Mouse (Mus musculus): ENCODE measurements around the gene Prss40.
"Not testable (repeated sequence)": the region's sequence is repeated elsewhere in the genome, so short reads cannot be mapped to it uniquely, and the experiment has no call there.

Gene Prss40

DNA sequence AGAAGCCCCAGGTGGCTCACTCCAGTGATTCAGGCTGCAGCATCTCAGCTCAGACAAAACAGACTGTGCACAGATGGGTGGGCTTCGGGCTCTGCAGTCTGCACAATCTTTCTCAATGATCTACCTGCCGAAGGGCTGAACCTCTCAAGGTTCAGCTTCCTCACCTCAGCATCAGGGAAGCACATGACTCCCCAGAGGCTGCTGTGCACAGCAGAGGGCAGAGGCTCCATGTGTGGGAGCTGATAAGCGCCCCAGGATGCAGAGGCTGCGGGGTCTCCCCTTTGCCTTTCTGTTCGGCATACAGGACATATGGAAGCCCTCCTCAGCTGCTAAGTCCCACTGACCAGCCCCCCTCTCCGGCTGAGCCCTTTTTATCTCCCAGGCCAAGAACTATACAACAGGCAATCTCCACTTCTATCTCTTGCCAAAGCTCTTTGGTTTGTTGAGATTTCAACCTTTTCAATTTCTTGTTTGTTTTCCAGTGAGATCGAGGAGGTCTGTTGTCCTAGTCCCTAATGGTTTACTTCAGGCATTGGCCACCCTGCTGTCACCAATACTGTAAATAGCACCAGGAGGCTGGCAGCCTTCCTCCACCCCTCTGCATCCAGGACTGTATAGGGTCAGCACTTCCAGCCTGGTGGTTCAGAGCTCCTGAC, 25.6 kb downstream of the Prss40 start, which contains the start of gene Cfc1:
Cfc1 (plus strand) TSS at position 606 of the 656 bp plus-strand sequence.
- not testable (repeated sequence) for DNase-seq

DNA sequence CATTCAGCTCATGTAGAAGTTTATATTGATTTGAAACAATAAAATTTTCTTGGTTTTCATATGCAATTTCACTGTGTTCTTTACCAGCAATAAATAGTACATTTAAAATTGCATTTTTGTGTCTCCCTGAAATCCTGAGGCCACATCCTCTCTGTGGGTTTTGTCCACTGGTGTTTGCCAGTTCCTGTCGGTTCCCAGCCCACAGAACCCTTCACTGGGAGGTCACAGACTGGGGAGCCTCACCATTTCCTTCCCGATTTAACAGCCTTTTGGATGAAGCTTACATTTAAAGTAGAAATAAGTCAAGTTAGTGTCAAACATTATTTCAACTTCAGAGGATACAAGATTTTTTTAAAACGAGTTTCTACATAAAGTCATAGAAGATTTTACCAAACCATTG, 26.2 kb downstream of the Prss40 start:
- not testable (repeated sequence) for DNase-seq

DNA sequence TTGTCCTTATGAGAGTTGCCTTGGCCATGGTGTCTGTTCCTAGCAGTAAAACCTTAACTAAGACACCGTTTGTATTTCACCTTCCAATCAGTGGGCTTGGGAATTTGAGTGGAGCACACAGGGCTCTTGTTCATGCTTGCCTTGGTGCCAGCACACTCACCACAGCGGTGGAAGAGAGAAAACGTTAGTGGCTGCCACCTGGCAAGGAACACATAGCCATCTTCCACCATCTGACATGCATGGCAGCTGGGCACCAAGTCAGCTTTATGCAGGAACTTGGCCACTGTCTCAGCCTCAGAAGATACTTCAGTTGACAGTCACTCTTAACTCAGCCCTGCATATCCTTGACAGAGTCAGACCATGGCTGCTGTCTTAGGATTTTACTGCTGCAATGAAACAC, 37.1 kb downstream of the Prss40 start:
- DNase-seq, result no peak

DNA sequence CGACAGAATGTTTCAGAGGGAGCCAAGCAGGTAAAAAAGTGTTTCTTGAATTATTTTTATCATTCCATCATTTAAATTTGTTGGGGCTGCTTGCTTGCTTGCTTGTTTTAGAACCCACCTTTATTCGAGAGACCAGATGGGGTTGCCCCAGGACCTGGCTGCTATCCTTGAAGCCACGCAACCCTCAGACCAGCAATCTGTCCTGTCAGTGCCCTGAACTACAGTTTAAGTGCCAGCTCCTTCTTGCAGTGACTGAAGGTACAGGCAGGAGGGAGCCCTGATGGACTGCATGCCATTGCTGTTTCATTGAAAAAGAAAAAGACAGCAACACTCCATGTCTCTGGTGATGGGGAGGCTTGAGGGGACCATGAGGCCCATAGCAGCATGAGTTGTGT, 37.9 kb downstream of the Prss40 start:
- peak; percentile 56 for DNase-seq

DNA sequence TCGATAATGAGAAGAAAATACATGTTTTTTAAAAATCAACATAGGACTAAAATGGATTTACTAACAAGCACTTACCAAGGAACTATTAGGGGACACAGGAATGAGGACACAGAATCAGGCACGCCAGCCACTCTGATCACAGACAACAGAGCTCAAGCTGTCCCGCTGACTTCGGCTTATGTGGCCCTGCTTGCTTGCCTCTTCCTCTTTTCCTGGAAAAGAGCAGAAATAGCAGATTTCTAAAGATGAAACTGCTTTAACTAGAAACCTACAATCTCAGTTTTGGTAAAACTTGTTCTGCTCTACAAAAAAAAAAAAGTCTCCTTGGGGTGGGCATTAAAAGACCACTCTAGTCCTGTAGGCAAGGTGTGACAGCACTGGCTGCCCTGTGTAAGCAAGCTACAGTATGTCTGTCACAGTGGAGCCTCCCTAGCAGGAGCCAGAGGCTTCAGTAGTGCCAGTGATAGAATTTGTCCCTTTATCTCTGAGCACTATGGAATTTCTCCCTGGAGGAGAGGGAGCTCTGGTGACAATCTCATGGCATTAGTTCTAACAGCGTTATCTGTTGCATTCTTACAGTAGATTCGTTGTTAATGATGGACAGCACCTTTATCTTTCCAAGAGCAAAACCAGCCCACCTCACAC, 38.4 kb downstream of the Prss40 start:
- peak; percentile 81 for DNase-seq

DNA sequence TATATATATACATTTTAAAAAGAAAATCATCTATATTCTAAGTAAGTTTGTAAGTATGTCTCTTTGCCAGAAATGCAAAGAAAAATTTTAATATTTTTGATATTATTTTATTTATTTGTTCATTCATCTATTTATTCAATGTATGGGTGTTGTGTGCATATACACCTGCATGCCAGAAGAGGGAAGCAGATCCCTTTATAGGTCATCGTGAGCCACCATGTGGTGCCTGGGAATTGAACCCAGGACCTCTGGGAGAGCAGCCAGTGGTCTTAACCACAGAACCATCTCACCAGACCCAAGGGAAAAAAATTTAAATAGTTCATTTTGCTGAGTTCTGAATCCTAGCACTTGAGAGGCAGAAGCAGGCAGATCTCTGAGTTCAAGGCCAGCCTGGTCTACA, 42.5 kb downstream of the Prss40 start:
- peak; percentile 15 for DNase-seq

DNA sequence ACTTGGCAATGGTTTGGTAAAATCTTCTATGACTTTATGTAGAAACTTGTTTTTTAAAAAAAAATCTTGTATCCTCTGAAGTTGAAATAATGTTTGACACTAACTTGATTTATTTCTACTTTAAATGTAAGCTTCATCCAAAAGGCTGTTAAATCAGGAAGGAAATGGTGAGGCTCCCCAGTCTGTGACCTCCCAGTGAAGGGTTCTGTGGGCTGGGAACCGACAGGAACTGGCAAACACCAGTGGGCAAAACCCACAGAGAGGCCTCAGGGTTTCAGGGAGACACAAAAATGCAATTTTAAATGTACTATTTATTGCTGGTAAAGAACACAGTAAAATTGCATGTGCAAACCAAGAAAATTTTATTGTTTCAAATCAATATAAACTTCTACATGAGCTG, 42.9 kb downstream of the Prss40 start:
- peak; percentile 23 for DNase-seq

DNA sequence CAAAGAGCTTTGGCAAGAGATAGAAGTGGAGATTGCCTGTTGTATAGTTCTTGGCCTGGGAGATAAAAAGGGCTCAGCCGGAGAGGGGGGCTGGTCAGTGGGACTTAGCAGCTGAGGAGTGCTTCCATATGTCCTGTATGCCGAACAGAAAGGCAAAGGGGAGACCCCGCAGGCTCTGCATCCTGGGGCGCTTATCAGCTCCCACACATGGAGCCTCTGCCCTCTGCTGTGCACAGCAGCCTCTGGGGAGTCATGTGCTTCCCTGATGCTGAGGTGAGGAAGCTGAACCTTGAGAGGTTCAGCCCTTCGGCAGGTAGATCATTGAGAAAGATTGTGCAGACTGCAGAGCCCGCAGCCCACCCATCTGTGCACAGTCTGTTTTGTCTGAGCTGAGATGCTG, 43.4 kb downstream of the Prss40 start:
- peak; percentile 50 for DNase-seq

DNA sequence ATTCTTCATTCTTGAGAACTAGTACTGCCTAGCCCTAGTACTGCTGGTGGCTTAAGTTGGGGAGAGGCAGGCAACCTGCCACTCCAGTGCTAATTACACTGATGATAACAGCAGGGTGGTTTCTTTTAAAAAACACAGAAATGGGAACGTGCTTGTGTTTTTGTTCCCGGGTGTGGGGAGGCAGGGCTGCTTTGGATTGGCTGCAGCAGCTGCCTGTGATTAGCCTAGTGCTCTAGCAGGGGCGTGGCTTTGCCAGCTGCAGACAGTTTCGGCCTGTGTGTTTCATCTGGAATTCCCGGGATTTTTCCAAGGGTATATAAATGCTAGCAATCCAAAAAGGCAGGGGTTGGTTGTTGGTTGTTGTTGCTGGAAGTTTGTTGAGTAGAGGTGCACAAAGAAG, 44.1 kb downstream of the Prss40 start:
- DNase-seq, result peak; percentile 49

DNA sequence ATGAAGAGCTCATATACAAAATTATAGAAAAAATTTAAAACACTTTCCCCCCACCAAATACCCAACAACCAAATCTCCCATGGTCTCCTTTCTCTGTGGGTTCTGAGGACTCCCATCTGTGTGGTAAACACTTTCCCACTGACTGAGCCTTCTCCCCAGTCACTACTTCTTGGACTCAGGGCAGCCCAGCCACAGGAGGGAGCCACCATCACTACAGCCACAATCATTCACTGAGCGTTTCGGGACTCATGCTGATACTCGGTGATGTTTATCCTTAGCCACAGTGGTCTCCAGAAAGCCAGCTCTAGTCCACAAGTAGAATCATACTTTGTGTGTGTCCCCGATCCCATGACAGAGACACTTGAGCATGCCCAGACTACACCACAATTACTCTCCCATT, 47.7 kb downstream of the Prss40 start:
- DNase-seq, result peak; percentile 45

DNA sequence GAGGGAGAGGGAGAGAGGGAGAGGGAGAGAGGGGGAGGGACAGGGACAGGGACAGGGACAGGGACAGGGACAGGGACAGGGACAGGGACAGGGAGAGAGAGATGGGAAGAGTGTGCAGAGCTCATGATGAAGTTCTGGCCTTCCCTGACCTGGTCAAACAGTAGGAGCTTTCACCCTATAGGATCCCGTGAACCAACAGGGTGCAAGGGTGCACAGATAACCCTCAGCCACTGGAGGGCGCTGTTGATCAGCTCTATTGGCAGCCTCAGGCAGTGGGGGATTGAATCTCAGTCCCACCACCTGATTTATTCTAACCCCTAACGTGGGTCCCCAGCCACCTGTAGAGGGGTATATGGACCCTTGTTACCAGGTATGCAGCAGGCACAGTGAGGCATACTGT, 49.7 kb downstream of the Prss40 start:
- peak; percentile 91 for DNase-seq

DNA sequence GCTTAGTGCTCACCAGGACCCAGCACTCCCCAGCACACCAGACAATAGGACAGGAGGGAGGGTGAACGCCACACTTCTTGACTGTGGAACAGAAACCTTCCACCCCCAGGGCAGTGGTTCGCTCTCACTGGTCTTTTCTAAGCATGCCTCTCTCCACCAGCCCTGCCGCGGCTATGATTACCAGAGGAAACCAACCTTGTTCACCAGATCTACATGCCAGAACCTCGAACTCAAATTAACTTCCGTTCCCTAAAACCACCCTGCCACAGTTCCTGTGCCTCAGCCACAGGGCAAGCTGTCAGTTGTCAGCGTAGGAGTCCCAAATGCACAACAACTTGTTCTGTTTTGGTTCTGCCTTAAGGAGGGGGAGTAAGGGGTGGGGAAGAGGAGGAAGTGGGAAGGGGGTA, 50.2 kb downstream of the Prss40 start:
- DNase-seq, result peak; percentile 88

DNA sequence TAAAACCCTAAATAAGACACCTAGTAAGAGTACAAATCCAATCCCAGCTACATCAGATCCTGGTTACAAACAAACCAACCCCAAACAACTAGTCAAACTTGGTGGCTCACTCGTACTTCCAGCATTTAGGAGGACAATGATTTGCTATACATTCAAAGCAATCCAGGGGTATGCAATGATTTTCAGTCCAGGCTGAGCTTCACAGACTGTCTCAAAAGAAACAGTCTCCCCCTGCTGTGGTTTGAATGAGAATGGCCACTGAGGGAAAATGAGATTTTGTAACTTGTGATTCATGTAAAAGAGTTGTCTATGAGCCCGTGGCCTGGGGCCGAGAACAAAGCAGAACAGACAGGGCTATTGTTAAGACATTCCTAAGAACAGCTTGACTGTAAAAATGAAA, 52.8 kb downstream of the Prss40 start:
- DNase-seq, result no peak

DNA sequence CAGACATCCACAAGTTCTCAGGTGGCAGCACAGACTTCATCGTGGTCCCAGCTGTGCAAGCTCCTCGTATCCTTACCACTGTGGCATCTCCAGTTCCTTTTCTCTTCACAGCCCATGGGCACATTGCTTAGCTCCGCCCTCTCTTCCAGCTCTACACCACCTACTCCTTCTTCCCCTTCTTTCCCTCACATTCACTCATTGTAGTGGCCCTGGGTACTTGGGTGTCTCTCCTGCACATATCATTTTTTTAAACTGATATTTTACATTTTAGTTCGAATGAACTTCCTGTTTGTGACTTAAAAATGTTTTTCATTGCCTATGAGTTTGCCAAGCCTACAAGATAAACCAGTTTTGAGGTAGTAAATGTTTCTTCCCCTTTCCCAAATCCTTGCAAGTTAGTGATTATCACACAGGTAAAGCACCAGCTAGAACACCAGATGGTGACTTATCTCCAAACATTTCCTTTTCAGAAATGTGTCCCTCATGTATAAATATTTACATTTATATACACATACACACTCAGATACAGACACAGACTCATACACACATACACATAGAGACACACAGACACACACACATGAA, 54.7 kb downstream of the Prss40 start:
- peak; percentile 86 for DNase-seq

DNA sequence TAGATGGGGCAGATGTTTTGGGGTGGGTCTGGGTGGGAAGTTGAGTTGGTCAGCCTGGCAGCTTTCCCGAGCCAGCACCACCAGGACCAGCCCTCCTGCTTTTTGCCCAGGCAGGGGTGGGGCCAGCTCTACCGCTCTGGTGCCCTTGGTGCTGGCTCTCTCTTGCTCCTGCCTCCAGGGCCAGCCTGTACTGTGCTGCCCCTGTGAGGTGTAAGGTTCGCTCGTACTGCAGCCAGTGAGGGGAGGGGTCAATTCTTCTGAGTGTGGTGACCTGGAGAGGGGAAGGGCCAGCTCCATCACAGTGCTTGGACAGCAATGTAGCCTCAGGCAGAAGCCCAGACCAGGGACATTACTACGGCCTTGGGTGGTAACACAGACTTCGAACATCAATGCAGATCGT, 55.4 kb downstream of the Prss40 start:
- no peak for DNase-seq

DNA sequence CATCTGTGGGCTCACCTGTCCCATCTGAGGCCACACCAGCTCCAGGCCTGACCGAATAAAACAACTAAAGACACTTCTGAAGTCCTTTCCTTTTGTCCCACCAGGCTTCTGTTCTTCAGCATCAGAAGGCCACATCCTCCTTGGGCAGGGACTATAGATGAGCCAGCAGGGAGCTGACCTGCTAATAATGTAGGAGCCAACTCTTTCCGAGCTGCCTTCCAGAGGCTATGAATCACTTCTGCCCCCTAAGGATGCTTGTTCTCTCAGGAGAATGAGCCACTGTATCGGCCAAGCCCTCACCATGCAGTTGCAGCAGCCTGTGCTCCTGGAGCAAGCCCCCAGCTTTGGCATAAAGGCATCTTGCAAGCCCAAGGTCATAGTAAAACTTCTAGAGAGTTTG, 57.8 kb downstream of the Prss40 start:
- peak; percentile 57 for DNase-seq
